Mouse (Mus musculus) neutrophil, adult 5-6 weeks (primary cell): ENCODE results near the gene Rbms3. TPM values are rescaled to one million over a fixed set of nuclear protein-coding genes. Genes with fewer than 3 reads are reported as not detected.

Source experiments
- ATAC-seq: fragments of 151-379, 151-347 bp; 2 replicates; pipeline ENCODE4 v1.8.0; 2017; ENCODE audit warnings: mild to moderate bottlenecking, moderate TSS enrichment; ENCODE audit not compliant: insufficient number of reproducible peaks, poor library complexity, low FRiP score, severe bottlenecking; ENCODE audit errors: extremely low read depth
- total RNA-seq: library from RNA; stranded (forward); fragments of 200-1000 nt; gene quantifications from 2 replicates; pipeline ENCODE4 v1.2.3, GENCODE M21; 2017

Gene Rbms3
- total RNA-seq, 1 experiment from 2014 or later = not detected

GRCm38 (mm10) chr9:116857151-116857550 lies 772.6 kb downstream of the Rbms3 start:
- ATAC-seq = no peak

DNA sequence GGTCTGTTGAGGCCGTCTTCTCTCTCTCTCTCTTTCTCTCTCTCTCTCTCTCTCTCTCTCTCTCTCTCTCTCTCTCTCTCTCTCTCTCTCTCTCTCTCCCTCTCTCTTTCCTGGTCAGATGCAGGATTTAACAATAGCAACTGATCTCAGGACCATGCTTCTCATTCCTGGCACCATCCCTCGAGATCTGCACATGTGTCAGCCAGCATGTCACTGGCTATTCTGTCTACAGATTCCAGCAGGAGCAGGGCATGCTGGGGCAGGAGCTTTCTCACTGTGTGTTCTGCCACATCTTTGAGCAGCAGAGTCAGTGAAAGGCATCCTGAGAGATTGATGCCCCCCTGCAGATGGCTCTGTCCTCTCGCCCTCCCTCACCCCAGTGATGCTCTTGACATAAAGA lies 774.0 kb downstream of the Rbms3 start:
- no peak for ATAC-seq

GRCm38 (mm10) chr9:116848905-116849304 lies 780.8 kb downstream of the Rbms3 start:
- no peak for ATAC-seq

GRCm38 (mm10) chr9:116848166-116848565 lies 781.5 kb downstream of the Rbms3 start:
- no peak for ATAC-seq

DNA sequence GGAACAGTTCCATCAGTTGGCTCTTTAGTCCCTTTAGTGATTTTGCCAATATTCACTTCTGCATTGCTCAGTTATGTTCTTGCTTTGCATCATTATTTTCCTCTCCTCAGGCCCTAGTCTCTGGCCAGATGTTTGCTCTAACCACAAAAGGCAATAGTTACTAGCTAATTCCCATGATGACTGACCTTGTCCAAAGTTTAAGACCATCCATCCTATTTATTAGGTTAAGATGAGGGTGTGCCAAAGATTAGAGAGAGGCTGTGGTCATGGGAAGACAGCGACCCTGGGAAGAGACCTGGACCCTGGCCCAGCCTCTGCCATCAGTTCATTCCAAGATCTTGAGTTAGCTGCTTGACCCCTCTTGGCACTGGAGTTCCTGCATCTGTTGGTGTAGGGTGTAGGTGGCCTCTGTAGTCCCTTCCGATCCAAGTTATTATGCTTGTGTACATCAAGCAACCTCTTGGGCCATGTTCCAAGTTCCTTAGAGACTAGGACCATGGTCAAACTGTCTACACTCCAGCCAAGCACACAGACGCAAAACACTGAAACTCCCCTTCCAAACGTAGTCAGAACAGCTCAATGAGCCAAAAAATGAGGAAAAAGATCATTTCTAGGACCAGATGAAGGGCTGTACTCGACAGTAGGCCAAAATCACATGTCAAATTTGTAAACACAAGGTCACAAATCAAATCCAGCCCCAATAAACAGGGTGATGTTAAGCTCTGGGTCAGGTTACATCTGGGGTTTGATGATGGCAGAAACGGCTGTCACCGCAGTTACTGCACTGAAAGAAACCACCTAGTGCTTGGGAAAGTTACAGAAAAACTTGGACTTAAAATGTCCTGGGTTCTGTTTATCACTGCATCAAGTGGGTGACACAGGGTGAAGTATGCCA lies 782.2 kb downstream of the Rbms3 start:
- ATAC-seq = no peak

DNA sequence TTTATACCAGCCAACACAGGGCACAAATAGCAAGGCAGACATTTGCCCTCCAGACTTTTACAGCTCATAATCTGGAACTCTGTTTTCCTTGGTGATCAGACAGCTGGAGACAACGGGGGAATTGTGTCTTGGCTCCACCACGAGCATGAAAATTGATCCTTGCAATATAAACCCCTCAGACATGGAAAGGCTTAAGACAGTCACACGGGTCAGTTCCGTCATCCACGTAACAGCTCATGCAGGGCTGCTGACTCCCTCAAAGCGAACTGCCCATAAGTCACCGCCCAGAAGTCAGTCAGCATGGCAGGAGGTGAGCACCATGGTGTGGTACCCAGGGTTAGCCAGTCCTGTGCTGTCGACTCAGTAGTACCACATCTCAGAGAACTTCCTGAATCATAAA lies 794.8 kb downstream of the Rbms3 start:
- 0 out of 2 replicates have a peak, but pooled peaks have one; percentile 23 for ATAC-seq

GRCm38 (mm10) chr9:116833677-116834076 lies 796.0 kb downstream of the Rbms3 start:
- ATAC-seq = no peak

DNA sequence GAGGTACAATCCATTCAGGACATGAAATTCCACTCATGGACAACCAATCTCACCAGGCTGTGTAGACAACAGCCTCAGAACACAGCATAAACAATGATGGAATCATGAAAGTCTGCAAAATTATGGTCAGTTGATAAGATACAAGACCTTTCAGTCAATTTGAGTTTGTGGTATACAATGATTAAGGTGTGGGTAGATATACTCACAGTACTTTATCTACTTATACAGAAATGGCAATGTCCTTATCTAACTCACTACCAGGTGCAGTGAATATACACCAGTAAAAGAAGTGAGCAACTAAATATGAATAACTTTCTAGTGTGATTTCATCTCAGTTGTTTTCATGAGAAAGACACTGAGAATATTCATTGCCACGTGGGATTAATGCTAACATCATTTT lies 796.9 kb downstream of the Rbms3 start:
- no peak for ATAC-seq

- no peak for ATAC-seq
These were observed 798.3 kb downstream of the Rbms3 start for GRCm38 (mm10) chr9:116831386-116831785.

DNA sequence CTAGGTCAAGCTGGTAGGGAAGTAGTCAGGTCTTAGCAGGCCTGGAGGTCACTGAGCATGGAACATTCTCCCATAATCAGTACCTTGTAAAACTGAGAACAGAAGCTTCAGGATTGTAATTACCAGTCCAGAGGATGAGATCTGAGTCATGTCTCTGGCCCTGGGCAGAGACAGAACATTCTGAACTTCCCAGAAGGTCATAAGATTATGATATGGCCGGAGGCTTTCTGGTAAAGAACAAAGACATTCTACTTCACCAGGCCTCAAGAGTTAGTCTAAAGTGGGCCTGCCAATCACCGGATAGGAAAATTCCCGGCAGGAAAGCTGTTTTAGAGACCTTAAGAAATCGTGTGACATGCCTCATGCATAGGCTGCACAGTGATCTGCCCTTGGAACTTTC lies 799.8 kb downstream of the Rbms3 start:
- ATAC-seq = no peak

DNA sequence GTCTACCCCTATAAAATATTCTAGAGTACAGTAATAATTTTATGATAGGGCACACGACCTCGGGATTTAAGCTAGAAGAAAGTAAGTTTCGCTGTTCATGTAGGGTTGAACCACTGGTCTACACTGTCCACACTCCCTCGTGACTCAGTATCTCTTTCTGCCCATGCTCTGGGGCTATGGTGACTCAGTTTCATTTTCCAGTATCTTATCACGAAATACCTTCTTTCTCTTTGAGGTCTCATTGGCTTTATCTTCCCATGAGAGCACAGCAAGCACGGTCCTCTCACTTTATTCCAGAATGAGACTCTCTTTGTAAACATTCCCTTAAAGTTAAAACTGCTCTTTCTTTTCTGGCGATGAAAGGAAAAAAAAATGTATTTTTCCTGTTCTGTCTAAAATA lies 808.1 kb downstream of the Rbms3 start:
- ATAC-seq = no peak

DNA sequence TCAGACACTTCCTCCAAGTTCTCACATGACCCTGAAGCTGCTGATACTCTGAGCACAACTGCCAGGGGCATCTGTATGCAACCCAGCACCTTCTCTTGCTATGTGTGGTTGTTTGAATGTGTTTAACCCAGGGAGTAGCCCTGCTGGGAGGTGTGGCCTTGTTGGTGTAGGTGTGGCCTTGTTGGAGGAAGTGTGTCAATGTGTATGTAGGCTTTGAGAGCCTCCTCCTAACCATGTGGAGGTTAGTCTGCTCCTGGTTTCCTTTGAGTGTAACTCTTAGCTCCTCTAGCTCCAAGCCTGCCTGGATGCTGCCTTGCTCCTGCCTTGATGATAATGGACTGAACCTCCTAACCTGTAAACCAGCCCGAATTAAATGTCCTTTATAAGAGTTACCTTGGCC lies 812.5 kb downstream of the Rbms3 start:
- no peak for ATAC-seq

- no peak for ATAC-seq
These were observed 815.1 kb downstream of the Rbms3 start for GRCm38 (mm10) chr9:116814495-116815094.

- no peak for ATAC-seq
These were observed 816.3 kb downstream of the Rbms3 start for GRCm38 (mm10) chr9:116813396-116813795.

DNA sequence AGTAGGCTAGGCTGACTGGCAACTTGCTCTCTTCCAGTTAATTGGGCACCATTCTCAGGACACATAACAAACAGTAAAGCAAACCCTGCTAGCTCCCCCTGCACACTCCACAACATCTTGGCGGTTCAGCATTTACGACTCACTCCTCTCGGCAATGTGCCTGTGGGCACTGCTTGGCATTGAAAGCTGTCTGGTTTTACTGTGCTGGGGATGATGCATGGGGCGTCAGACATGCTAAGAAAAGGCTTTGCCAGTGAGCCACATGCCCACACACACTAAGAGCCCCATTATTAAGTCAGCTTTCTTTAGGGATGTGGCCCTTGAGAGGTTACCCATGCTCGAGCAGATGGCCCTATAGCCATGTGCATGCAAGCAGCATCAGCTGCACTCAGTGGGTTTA lies 820.5 kb downstream of the Rbms3 start:
- ATAC-seq = no peak

DNA sequence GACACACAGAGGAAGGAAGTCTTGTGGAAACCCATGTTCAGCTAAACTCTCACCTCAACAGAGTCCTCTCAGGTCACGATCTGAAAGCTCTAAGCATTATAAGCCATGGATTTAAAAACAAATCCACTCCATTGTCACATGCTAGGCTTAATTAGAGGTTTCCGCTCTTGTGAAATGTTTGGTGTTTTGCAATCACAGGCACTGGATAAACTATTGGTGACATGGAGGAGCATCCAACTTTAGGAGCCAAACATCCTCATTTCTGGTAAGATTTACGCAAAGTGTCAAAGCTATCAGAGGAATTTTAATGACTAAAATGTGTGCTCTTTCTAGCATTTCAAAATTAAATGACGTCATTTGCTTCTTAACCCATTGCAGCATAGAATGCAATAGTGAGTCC lies 821.3 kb downstream of the Rbms3 start:
- ATAC-seq = no peak

DNA sequence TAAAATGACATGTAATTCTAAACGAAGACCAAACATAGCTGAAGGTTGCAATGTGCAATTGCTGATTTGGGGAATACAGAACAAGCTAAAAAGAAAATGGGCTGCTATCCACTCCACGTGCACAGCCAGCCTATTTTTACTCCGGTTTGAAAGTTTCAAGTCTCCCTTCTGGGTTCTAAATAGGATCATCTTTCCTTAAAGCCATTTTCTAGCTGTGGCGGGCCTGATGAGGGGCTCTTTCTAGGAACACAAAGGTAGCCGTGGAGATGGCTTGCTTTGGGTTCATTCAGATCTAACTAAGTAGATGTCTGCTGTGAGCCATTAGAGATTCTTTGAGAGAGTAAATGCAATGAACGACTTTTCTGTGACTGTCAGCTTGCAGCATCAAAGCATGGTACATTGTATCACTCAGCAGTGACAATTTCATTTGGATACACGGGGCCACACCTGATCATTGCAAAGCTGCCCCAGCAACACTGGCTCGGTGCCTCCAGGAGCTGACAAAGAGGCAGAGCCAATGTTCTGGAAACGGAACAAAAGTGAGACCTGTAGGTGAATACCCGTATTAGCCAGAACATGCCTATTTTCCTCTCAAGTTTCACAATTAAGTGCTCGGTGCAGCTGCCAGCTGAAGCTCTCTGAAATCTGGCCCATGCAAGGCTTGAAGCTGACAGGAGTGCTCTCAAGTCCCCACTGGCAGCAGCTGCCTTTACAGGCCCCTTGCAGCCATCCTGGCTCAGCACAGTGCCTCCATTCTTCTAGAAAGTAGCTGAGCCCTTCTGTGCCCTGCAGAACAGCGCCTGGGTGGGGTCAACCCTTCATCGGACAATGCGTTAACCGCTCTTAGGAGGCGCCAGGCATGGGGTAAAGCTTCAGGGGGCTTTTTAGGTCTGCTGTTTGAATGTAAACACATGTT lies 822.3 kb downstream of the Rbms3 start:
- no peak for ATAC-seq

DNA sequence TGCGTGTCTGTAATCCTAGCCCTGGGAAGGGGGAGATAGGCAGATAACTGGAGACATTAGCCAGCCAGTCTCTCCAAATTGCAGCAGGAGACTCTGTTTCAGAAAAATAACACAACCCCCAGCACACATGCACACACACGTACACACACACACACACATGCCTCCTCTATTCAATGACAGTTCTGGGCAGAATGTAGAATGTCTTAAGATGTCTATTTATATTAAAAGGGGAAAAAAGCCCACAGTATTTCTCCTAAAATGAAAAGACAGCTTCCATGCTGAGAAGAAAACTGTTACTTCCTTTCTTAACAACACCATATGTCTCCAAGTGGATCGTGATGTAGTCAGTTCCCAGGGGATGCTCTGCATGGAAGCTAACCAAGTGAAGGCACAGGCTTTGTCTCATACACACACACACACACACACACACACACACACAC lies 826.4 kb downstream of the Rbms3 start:
- no peak for ATAC-seq

DNA sequence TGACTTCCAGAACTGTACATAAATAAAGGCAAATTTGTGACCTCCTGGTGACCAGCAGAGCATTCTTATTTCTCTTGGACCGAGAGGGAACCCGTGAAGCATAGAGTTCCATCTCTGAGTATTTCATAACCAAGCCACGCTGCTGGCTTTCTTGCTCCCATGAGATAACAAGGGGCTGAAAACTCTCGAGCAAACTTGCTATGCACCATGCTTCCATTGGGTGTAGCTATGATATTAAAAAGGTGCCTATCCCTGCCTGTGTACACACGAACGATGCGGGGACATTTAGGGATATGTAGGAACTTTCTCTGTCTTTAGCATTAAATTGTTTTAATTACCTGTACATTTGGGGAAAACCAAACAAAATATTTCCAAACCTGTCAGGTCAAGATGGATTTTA lies 827.1 kb downstream of the Rbms3 start:
- ATAC-seq = no peak
